Mouse (Mus musculus): ENCODE data around the gene Mcm6.

Gene Mcm6

GRCm38 (mm10) chr1:128359554-128360376, at the start of gene Mcm6:
Mcm6 (minus strand) TSS chr1:128359664.
- peak; percentile 98 for DNase-seq

DNA sequence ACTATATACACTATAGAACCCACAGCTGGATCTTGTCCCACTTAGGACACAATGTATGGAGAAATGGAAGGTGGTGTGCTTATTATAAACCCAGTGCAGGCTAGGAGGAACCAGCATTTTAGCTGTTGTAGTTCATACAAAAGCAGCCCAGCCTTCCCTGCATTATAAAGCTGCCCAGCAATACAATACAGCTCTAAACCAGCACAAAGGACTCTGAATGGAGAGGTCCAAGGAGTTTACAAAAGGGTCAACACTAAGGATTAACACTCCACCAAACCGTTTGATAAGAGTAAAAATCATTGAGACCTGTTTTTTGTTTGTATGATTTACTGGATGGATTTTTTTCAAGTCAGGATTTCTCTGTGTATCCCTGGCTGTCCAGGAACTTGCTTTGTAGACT, 47.4 kb upstream of the Mcm6 start:
- no peak for DNase-seq

GRCm38 (mm10) chr1:128405675-128406074, 46.2 kb upstream of the Mcm6 start:
- DNase-seq, result no peak

DNA sequence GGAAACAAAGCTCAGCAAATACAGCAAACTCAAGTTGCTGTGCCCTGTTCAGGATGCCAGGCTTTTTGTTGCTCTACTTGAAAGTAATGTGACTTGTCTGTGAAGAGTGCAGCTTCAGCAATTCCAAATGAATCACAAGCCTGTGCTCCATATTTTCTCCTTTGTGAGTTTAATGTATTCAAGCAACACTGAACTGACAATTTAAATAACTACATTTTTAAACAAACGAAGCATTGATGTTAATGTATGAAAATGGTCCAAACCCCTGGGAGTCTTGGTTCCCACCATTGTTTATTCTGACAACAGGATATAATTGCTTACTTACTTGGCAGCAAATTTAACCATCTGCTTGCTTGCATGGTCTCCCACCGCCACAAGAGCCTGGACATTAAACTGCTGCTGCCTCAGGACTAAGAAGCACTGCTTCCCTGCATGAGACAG, 45.6 kb upstream of the Mcm6 start:
- DNase-seq, result no peak

- DNase-seq, result no peak
Observed at GRCm38 (mm10) chr1:128400926-128401325, 41.5 kb upstream of the Mcm6 start.

GRCm38 (mm10) chr1:128399941-128400915, 40.8 kb upstream of the Mcm6 start:
- DNase-seq, result no peak

DNA sequence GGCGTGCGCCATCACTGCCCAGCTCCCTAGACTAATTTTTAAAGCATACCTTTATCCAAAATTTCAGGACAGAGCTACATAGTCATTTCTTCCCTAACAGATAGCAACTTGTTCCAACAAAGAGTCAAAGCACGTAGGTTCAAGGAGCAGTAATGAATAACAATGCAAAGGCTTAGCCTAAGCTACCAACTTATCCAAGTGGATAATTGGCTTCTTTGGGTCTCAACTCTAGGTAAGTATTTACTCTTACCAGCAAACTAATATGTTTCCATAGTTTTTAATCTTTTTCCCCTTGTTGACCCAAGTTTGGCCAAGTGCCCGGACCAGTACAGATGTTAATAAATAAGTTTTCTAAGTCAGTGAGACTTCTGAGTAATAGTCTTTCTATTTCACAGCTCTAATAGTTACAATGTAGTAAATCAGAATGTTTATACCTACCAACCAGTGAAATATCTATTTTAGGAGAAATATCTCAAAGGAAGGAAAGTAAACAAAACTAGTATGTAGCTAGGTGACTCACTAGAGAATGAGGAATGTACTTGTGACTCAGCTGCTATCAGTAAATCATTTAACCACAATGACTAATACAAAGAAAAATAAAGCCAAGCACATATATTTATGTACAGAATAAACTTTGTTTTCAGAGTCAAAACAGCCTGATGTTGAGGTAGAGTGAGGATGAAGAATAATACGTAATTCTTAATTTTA, 39.4 kb upstream of the Mcm6 start:
- DNase-seq, result no peak

DNA sequence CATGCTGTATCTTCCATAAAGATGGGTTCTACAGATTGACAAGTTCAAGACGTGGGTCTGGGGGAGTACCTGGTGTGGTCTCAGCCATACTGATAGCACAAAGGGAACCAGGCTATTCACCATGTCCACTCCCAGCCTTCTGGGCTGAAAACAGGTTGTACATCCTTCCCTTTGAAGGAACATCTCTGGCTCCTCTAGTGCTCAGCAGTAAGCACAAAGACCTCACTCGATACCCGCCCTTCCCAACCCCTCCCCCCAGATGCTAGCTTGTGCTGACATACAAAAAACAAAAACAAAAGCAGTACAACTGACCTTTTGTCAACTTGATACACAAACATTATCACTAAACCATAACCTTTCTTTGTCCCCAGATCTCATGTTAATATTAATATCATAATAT, 35.2 kb upstream of the Mcm6 start:
- DNase-seq, result no peak

- no peak for DNase-seq
Observed at GRCm38 (mm10) chr1:128392382-128392781, 32.9 kb upstream of the Mcm6 start.

GRCm38 (mm10) chr1:128386487-128386886, 27.0 kb upstream of the Mcm6 start:
- DNase-seq, result no peak

GRCm38 (mm10) chr1:128376841-128377240, 17.4 kb upstream of the Mcm6 start:
- no peak for DNase-seq

- DNase-seq, result no peak
Observed at GRCm38 (mm10) chr1:128372143-128372860, 12.8 kb upstream of the Mcm6 start.

- peak; percentile 80 for DNase-seq
Observed at GRCm38 (mm10) chr1:128368732-128369441, 9.4 kb upstream of the Mcm6 start.

- no peak for DNase-seq
Observed at GRCm38 (mm10) chr1:128360601-128361000, 1.1 kb upstream of the Mcm6 start.

DNA sequence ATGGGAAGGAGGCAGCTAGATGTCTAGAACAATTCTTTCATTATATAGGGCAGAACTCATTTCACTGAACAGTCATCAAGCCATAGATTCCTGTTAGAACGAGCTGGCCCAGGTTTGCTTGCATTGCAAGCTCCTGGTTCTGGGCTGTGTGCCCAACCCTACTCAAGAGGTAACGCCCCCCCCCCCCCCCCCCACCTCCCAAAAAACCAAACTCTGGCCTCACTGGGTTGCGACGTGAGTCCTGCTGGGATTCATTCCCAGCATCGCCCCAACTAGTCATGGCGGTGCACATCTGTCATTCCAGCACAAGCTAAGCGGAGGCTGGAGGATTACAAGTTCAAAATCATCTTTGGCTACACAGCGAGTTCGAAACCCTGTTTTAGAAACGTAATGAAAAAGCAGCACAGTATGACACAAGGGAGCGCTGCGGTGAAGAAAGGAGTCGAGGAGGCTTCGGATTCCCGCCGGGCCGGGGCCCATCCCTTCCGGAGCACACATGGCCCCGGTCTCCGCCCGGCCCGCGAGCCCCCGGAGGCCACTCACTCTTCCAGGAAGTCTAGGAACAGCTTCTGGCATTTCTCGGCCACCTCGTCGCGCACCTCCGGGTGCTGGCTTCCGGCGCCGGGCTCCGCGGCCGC, 429 bp downstream of the Mcm6 start:
- DNase-seq, result no peak

DNA sequence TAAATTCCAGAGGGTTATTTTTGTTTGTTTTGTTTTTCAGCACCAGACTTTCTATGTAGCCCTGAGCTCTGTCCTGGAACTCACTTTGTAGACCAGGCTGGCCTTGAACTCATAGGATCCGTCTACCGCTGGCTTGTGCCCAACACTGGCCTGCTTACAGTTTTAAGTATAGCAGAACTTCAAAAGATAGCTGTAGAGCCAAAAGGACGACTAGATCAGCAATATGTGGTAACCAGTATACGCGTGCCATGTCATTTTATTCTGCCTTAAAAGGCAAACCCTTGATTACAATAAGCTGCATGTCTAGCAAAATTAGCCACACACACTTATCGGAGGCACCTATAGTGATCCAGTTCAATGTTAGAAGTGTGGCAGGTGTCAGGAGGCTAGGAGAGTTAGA, 1.2 kb downstream of the Mcm6 start:
- peak; percentile 20 for DNase-seq

DNA sequence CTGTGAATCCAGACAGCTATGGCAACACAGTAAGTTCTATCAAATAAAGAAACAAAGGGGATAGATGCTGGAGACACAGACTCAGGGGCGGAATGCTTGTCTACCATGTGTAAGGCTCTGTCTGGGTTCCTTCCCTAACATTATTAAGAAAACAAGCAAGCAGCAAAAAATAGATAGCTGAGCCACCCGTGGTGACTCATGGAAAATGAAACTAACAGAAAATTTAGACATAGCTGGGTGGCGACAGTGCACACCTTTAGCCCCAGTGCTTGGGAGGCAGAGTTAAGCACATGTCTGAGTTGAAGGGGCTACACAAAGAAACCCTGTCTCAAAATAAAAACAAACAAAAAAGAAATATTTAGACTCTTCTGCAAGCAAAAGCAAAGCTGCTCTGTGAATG, 2.0 kb downstream of the Mcm6 start:
- DNase-seq, result peak; percentile 28

- DNase-seq, result no peak
Observed at GRCm38 (mm10) chr1:128353092-128353491, 6.4 kb downstream of the Mcm6 start.

DNA sequence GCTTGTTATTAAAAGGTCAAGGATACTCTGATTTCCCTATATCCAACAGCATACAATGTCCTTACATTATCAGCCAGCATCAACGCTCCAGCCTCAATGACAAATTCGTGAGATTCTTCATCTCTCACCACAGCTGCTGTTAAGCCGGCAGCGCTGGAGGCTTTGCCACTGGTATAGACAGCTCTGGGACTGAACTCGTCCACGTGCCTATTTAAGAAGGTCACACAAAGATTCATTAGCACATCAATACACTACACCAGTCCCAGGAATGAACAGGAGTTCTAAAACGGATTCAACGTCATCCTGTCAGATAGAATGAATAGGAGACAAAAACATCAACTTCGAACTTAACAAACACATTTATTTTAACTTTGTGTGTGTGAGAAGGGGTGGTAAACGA, 15.2 kb downstream of the Mcm6 start:
- DNase-seq, result no peak

DNA sequence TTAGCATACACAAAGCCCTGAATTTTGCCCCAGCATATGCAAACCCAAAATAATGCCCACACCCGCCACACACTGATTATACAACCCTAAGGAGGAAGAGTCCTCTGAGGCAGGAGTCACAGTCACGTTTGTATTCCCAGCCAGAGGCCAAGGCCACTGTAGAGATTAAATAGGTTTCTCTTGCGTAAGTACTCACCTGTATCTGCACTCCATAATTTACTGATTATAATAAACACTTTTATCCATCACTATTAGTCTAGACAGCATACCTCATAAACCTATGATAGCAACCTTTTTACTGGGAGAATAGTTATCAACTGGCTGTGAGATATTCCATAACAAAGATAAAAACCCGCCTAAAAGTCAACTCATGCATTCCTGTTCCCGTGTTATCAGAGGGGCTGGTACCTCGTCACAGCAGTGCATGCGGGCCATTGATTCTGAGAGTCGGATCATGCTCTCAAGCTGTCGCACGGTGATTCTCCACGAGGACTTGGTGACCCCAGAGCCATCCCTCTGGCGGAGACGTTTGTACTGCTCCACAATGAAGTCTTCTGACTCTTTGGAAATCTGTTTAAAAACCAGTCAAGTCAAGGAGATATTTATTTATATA, 21.6 kb downstream of the Mcm6 start:
- no peak for DNase-seq

GRCm38 (mm10) chr1:128330313-128330712, 29.2 kb downstream of the Mcm6 start:
- DNase-seq, result no peak
